Mouse (Mus musculus): ENCODE data around the gene Mfsd7a. TPM values are rescaled to one million over a fixed set of nuclear protein-coding genes. Genes with fewer than 3 reads are reported as not detected.
A peak's percentile ranks its signal among the peaks of the same experiment; 100 is the strongest.
"Not testable (repeated sequence)": the region's sequence is repeated elsewhere in the genome, so short reads cannot be mapped to it uniquely, and the experiment has no call there.

Mfsd7a gene
- 0.06 and 0.10 TPM in 2 replicates for polyA plus RNA-seq (2015; fragmentation: Nextera tagmentation; extraction: Ambion mirVana)

DNA sequence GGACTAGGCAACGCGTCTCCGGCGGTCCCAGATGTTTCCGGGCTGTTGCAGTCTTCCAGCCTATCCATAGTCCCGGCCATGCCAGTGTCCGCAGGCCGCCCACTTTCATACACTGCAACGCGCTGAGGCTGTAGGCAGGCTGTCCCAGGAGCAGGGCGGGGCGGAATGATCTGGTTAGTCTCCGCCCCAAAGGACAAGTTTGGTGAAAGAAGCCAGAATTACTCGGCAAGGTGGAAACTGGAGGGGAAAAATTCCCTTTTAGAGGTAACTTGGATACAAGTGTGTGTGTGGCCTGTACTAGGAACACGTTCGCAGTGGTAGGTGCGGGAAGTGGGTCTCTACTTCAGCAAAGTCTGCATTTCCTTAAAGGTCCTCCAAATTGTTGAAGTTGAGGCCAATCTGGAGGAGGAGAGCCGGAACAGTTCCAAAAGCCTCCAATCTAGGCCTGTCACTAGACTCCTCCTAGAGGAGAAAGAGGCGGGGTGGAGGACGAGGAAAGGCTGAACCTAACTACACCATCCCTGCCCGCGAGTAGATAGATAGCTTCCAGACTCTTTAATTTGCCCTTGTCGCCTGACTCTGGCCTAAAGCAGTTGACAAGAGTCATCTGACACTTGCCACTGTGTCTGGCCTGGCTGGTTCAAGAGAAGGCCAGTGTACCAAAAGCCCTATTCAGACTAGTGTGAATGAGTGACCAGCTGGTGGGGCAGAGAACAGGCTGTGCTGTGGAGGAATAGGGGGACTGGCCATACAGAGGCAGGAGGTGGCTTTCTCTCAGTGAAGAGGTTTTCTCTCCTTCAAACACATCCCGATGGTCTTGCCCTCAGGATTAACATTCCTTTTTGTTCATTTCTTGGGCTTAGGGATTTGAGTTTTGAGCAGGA is at the start of gene Mfsd7a:
Mfsd7a (minus strand) TSS at position 107 of the 884 bp plus-strand sequence.
- peaks cover 15% of the 10 kb centered on the region for H3K27me3 ChIP-seq (replicated peaks)
- no peaks in the 10 kb centered on the region for H3K9me3 ChIP-seq
- no peaks in the 10 kb centered on the region for H3K4me1 ChIP-seq
- no peak for ATAC-seq (replicated peaks)
- no peak within 1 kb of the TSS for H3K27ac ChIP-seq
- H3K36me3 ChIP-seq (replicated peaks), result no peaks in the 10 kb centered on the region
- H3K9ac ChIP-seq, result no peak within 1 kb of the TSS
- peak within 1 kb of the TSS; percentile 23 for H3K4me3 ChIP-seq
- H3K4me2 ChIP-seq, result peak within 1 kb of the TSS; percentile 47
- 13% methylated on average over 24 of the region's 24 CpGs for WGBS

DNA sequence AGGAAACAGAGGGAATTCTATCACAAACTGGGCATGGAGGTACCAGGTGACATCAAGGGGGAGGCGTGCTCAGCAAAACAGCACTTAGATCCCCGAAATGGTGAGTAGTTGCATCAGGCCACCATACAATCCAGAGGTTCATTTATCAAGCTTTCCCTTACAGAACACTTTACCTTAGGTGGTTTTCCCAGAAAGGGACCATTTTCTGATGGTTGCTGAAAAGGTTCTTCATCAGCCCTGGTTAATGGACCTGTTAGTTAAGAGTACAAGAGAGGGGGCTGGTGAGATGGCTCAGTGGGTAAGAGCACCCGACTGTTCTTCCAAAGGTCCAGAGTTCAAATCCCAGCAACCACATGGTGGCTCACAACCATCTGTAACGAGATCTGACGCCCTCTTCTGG is 37.5 kb upstream of the Mfsd7a start:
- peaks cover 36% of the 10 kb centered on the region for H3K36me3 ChIP-seq (replicated peaks)
- H3K4me1 ChIP-seq; H3K27me3 ChIP-seq (replicated peaks); H3K9ac ChIP-seq; H3K27ac ChIP-seq; H3K4me3 ChIP-seq; H3K9me3 ChIP-seq; H3K4me2 ChIP-seq; ATAC-seq (replicated peaks): not testable (repeated sequence)
- 92% methylated on average over 5 of the region's 5 CpGs for WGBS

DNA sequence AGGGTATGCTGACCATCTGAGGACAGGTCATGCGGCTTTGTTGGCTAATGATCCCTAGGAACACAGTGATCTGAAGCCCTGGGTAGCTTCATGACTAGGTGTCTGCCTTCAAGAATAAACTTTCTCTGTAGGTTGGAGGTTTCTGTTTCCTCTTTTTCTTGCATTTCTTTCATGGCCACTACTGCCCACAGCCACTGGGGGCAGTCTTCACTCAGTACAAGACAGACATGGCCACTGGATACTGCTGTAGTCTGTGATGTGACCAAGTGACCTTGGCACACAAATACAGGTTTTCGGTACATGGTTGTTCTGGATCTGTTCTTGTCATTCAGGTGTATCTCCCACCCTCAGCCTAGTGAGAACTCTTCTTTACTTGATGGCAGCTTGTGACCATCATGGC is 36.5 kb upstream of the Mfsd7a start:
- H3K4me2 ChIP-seq, result no peak overlapping the region
- WGBS, result 94% methylated on average over 2 of the region's 2 CpGs
- no peaks in the 10 kb centered on the region for H3K4me1 ChIP-seq
- H3K27me3 ChIP-seq (replicated peaks), result no peaks in the 10 kb centered on the region
- H3K36me3 ChIP-seq (replicated peaks), result peaks cover 30% of the 10 kb centered on the region
- H3K9me3 ChIP-seq, result no peaks in the 10 kb centered on the region
- H3K9ac ChIP-seq, result no peak overlapping the region
- no peak overlapping the region for H3K27ac ChIP-seq
- ATAC-seq (replicated peaks), result no peak; the same call in 1 of the 2 replicates
- H3K4me3 ChIP-seq, result no peak overlapping the region

GRCm38 (mm10) chr5:108483006-108483405 is 34.3 kb upstream of the Mfsd7a start:
- no peaks in the 10 kb centered on the region for H3K4me1 ChIP-seq
- no peaks in the 10 kb centered on the region for H3K9me3 ChIP-seq
- no peak overlapping the region for H3K4me3 ChIP-seq
- H3K27ac ChIP-seq, result no peak overlapping the region
- H3K4me2 ChIP-seq, result no peak overlapping the region
- no peak overlapping the region for H3K9ac ChIP-seq
- peaks cover 15% of the 10 kb centered on the region; the same call in 1 of the 2 replicates for H3K36me3 ChIP-seq (replicated peaks)
- no peaks in the 10 kb centered on the region for H3K27me3 ChIP-seq (replicated peaks)
- WGBS, result 95% methylated on average over 6 of the region's 6 CpGs
- ATAC-seq (replicated peaks), result no peak

GRCm38 (mm10) chr5:108475977-108476376 is 27.3 kb upstream of the Mfsd7a start:
- Histone ChIP-seq H3K4me1 (no peaks in the 10 kb centered on the region), H3K4me2 (no peak overlapping the region), H3K9me3 (no peaks in the 10 kb centered on the region), H3K27me3 (replicated peaks) (no peaks in the 10 kb centered on the region), H3K9ac (no peak overlapping the region), H3K27ac (no peak overlapping the region), H3K36me3 (replicated peaks) (peaks cover 56% of the 10 kb centered on the region), H3K4me3 (no peak overlapping the region)
- WGBS, result 89% methylated on average over 3 of the region's 3 CpGs
- ATAC-seq (replicated peaks), result no peak

DNA sequence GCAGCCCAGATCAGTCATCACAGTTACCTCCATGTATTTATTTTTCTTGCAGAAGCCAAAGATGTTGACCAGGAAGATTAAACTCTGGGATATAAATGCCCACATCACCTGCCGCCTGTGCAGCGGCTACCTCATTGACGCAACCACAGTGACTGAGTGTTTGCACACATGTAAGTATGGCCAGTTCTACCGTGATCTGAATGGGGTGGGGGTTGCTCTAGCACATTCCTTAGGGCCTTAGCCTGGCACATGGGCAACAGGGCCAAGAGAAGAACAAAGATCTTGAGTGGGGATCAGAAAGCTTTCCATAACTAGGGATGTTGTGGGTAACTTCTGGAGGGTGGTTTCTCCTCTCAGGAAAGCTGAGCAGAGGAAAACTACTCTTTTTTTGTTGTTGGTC is 25.0 kb upstream of the Mfsd7a start:
- Histone ChIP-seq H3K9ac (no peak overlapping the region), H3K4me3 (no peak overlapping the region), H3K9me3 (no peaks in the 10 kb centered on the region), H3K27me3 (replicated peaks) (no peaks in the 10 kb centered on the region), H3K4me1 (0 out of 2 replicates have a peak, but pooled peaks cover 2% of the 10 kb centered on the region), H3K36me3 (replicated peaks) (peaks cover 56% of the 10 kb centered on the region), H3K4me2 (no peak overlapping the region), H3K27ac (no peak overlapping the region)
- WGBS, result 87% methylated on average over 4 of the region's 4 CpGs
- ATAC-seq (replicated peaks), result no peak

- Histone ChIP-seq H3K4me2 (no peak overlapping the region), H3K9ac (no peak overlapping the region), H3K27me3 (replicated peaks) (no peaks in the 10 kb centered on the region), H3K36me3 (replicated peaks) (peaks cover 20% of the 10 kb centered on the region), H3K9me3 (no peaks in the 10 kb centered on the region), H3K4me1 (peaks cover 18% of the 10 kb centered on the region), H3K27ac (no peak overlapping the region), H3K4me3 (no peak overlapping the region)
- WGBS, result 80% methylated on average over 7 of the region's 7 CpGs
- ATAC-seq (replicated peaks), result no peak
Observed at GRCm38 (mm10) chr5:108469617-108470016, 20.9 kb upstream of the Mfsd7a start.

DNA sequence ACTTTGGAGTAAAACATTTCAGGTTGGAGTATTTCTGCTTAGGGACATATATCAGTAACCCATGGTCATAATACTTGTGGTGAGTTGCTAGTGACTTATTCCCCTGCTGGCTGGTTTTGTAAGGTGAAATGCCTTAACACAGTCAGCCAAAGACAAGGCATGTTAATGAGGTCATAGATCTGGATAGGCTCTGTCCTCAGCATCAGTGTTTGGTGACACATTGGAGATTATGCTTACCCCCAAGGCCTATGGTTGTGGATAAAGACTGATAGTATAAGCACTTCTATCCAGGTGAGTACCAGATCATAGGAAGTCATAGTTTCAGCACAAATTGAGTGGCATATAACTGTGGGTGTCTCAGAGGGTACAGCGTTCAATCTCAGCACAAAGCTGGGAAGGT is 18.0 kb upstream of the Mfsd7a start:
- no peak overlapping the region for H3K4me2 ChIP-seq
- H3K9ac ChIP-seq, result no peak overlapping the region
- no peak overlapping the region for H3K27ac ChIP-seq
- no peaks in the 10 kb centered on the region for H3K27me3 ChIP-seq (replicated peaks)
- ATAC-seq (replicated peaks), result no peak
- 98% methylated on average over 1 of the region's 1 CpGs for WGBS
- peaks cover 45% of the 10 kb centered on the region for H3K4me1 ChIP-seq
- H3K4me3 ChIP-seq, result no peak overlapping the region
- H3K36me3 ChIP-seq (replicated peaks), result no peaks in the 10 kb centered on the region
- no peaks in the 10 kb centered on the region for H3K9me3 ChIP-seq

DNA sequence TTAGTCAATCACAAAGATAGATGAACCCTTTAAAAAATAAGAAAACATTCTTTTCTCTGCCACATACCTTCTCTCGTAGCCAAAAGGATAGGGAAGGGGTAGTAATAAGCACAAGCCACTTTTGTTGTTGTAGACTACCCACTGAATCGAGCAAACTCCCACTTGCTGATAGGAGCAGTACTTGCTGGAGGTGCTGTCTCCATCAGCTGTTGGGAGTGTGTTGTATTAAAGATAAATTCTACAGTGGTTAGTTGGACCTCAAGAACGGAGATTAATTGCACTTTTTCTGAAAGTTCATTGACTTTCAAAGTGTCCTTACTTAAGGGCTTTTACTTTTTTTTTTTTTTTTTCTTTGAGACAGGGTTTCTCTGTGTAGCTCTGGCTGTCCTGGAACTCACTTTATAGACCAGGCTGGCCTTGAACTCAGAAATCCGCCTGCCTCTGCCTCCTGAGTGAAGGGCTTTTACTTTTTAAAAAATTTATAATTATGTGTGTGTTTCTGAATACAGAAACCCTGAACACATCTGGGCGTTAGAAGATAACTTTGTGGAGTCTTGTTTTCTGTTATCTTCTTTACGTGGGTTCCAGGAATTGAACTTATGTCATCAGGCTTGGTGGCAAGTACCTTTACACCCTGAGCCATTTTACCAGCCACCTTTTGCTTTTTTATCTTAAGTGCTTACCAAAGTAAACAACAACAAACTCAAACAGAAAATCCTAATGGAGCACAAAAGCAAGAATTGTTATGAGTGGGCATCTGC is 16.6 kb upstream of the Mfsd7a start:
- H3K4me2 ChIP-seq, result no peak overlapping the region
- H3K27me3 ChIP-seq (replicated peaks), result no peaks in the 10 kb centered on the region
- H3K9me3 ChIP-seq, result no peaks in the 10 kb centered on the region
- H3K4me3 ChIP-seq, result no peak overlapping the region
- H3K36me3 ChIP-seq (replicated peaks), result no peaks in the 10 kb centered on the region
- peaks cover 51% of the 10 kb centered on the region for H3K4me1 ChIP-seq
- 92% methylated on average over 6 of the region's 6 CpGs for WGBS
- ATAC-seq (replicated peaks), result no peak
- H3K9ac ChIP-seq, result no peak overlapping the region
- H3K27ac ChIP-seq, result no peak overlapping the region

DNA sequence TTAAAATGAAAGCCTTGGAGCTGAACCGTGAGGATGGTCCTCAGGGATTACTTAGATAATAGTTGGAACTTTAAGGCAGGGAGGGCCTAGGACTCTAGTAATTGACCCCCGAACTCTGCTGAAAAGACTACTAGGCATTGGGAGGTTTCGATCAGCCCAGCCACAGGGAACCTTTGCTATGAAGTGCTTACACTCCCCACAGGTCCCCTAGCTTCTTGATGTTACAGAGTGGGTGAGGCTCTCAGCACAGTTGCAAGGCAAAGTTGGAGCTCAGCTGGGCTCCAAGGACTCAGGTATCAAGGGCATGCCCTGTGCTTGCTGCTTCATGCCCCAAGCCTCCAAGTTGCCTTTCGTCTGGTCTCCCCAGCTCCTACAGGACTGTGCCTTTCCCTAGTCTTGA is 13.8 kb upstream of the Mfsd7a start:
- no peaks in the 10 kb centered on the region for H3K36me3 ChIP-seq (replicated peaks)
- peaks cover 6% of the 10 kb centered on the region for H3K27me3 ChIP-seq (replicated peaks)
- peak overlapping the region; percentile 97 for H3K4me3 ChIP-seq
- peak overlapping the region; percentile 95 for H3K4me2 ChIP-seq
- ATAC-seq (replicated peaks), result no peak
- H3K9ac ChIP-seq, result peak overlapping the region; percentile 100
- H3K4me1 ChIP-seq, result peaks cover 48% of the 10 kb centered on the region
- 0 out of 2 replicates have a peak overlapping the region, but pooled peaks have one; percentile 87 for H3K27ac ChIP-seq
- no peaks in the 10 kb centered on the region for H3K9me3 ChIP-seq
- 45% methylated on average over 4 of the region's 4 CpGs for WGBS

DNA sequence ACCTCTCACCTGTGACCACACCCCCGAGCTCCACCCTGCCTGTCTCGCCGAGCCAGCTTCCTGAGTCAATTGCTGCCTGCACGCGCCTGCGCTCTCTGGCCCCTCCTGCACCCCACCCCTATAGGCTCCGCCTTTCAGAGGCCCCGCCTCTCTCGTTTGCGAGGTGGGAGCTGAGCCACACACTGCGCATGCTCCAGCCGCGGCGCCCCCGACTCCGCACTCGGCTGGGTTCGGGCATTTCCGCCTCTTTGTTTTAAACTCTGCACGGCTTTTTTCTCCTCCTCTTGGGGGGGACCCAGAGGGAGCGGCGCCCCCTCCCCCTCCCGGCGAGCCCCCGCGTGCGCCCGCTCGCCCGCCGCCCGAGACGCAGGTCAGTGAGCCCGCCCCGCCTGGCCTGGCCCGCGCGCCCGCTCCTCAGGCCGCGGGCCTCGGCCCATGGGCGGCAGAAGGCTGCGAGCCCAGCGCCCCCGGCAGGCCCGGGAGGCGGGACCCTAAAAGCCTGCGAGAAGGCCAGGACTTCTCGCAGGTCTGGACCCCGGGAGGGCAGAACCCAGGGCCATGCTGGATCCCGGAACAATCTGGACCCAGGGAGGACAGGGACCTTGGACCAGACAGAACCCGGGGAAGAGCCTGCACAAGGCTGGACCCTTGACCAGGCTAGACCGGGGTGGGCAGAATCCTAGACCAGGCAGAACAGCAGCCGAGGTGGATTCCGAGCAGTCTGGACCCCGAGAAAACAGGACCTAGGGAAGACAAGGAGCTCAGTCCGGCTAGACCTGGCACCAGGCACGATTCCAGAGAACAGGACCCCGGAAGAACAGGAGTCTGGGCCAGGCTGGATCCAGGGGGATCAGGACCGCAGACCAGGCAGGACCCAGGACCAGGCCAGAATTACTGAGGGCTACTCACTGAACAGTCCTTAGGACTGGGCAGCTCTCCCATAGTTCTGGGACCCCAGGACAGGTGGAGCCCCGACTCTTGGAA is 12.7 kb upstream of the Mfsd7a start, which contains the start of gene Pcgf3:
Pcgf3 (plus strand) TSS at position 151 of the 984 bp plus-strand sequence.
- Histone ChIP-seq H3K9ac (peak within 1 kb of the TSS; percentile 100), H3K4me3 (peak within 1 kb of the TSS; percentile 97), H3K9me3 (no peaks in the 10 kb centered on the region), H3K36me3 (replicated peaks) (no peaks in the 10 kb centered on the region), H3K27me3 (replicated peaks) (peaks cover 6% of the 10 kb centered on the region), H3K27ac (peak within 1 kb of the TSS; percentile 87), H3K4me2 (peak within 1 kb of the TSS; percentile 95), H3K4me1 (peaks cover 41% of the 10 kb centered on the region)
- ATAC-seq (replicated peaks), result peak; percentile 95
- under 1% methylated on average over 60 of the region's 62 CpGs for WGBS

All from midbrain, embryonic 15.5 days (tissue).